Mouse (Mus musculus) intestine, embryonic 16.5 days (tissue): Measurements from ENCODE around the gene St3gal5. TPM values are rescaled to one million over a fixed set of nuclear protein-coding genes. Genes with fewer than 3 reads are reported as not detected.
A peak's percentile ranks its signal among the peaks of the same experiment; 100 is the strongest.
"Not testable (repeated sequence)": the region's sequence is repeated elsewhere in the genome, so short reads cannot be mapped to it uniquely, and the experiment has no call there.

Experiments
- ATAC-seq: fragments of 200-750 bp; cut with Nextera tagmentation; 2 replicates; pipeline ENCODE4 v1.8.0; 2017; ENCODE audit warnings: moderate TSS enrichment, moderate library complexity
- H3K27ac ChIP-seq: fragments of 300-500 bp; sonication (generic); 2 replicates; pipeline ENCODE4 v1.5.1; 2014; ENCODE audit warnings: mild to moderate bottlenecking, low read length
- H3K27me3 ChIP-seq: fragments of 300-500 bp; sonication (generic); replicated peaks from 2 replicates; pipeline ENCODE4 v1.6.1; 2014; ENCODE audit warnings: low read length, control low read depth, mixed read lengths; ENCODE audit not compliant: control insufficient read depth, insufficient read depth
- H3K36me3 ChIP-seq: fragments of 300-500 bp; sonication (generic); 2 replicates; pipeline ENCODE4 v1.6.1; 2014; ENCODE audit warnings: low read length, control low read depth; ENCODE audit not compliant: control insufficient read depth, insufficient read depth
- H3K4me1 ChIP-seq: fragments of 300-500 bp; sonication (generic); 2 replicates; pipeline ENCODE4 v1.6.1; 2014; ENCODE audit warnings: low read length, control low read depth, mixed read lengths; ENCODE audit not compliant: control insufficient read depth, insufficient read depth
- H3K4me2 ChIP-seq: fragments of 300-500 bp; sonication (generic); 2 replicates; pipeline ENCODE4 v1.6.1; 2014; ENCODE audit warnings: low read depth, low read length, control low read depth
- H3K4me3 ChIP-seq: fragments of 300-500 bp; sonication (generic); 2 replicates; pipeline ENCODE4 v1.5.1; 2014; ENCODE audit warnings: mild to moderate bottlenecking, low read length
- H3K9ac ChIP-seq: fragments of 300-500 bp; sonication (generic); 2 replicates; pipeline ENCODE4 v1.6.1; 2014; ENCODE audit warnings: low read depth, low read length
- H3K9me3 ChIP-seq: fragments of 300-500 bp; sonication (generic); 2 replicates; pipeline ENCODE4 v1.6.1; 2016; ENCODE audit warnings: low read length, control low read depth; ENCODE audit not compliant: control insufficient read depth
- WGBS: fragments of 180-500 bp; shearing (Covaris S2); extraction: QIAGEN DNeasy Blood & Tissue Kit; methylation state at CpG from one replicate; pipeline ENCODE4 v1.1.7; 2014; 5-methylcytosine and 5-hydroxymethylcytosine counted together
- polyA plus RNA-seq: library from polyadenylated mRNA; unstranded; fragments of >200 nt; fragmentation: Nextera tagmentation; extraction: Ambion mirVana; gene quantifications from 2 replicates; pipeline ENCODE4 v1.2.1, GENCODE M21; 2015

The St3gal5 gene
- polyA plus RNA-seq, 1 experiment from 2014 or later: 22.8 TPM

DNA sequence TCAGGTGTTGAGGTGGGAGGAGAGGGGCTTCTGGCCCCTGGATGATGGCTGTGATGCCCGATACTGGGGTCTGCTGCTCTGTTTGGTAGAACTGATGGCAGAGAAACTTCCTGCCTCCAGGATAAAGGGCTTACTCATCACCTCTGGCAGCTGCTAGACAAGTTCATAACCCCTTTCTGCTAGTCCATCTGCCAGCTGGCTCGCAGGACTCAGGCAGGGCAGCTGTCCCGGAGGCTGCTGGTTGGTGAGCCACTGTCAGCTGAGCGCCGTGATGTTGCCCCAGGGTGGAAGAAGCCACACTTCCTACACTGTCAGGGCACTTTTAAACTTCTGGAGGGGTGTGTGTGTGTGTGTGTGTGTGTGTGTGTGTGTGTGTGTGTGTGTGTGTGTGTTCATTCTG, 56.6 kb downstream of the St3gal5 start:
- not testable (repeated sequence) for H3K9me3 ChIP-seq, ATAC-seq, H3K27ac ChIP-seq, H3K9ac ChIP-seq, H3K4me3 ChIP-seq, H3K4me1 ChIP-seq, H3K4me2 ChIP-seq, H3K27me3 ChIP-seq, H3K36me3 ChIP-seq
- 57% methylated on average over 2 of the region's 5 CpGs for WGBS

DNA sequence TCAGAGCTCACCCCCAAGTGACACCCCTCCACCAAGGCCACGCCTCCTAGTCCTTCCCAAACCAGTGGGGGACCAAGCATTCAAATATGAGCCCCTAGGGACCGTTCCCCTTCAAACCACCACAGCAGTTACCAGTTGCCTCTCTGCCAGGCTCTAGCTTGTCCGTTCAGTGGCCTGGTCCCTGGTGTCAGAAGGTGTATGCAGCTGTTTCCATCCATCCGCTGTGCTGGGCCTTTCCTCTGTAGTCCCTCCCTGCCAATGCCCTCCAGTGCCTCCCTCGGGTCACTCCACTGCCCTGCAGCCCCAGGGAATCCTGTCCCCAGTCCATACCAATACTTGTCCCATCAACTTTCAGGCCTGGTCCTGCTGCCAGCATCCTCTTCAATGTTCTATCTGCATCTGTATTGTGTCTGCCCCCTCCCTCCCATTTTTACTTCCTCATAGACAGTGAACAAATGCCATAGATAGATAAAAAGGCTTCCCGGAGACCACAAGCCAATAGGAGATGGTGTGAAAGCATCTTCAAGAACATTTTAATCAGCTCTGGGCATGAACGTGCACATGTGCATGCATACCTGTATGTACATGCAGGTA, 57.6 kb downstream of the St3gal5 start:
- H3K27me3 ChIP-seq: no peaks in the 10 kb centered on the region
- H3K36me3 ChIP-seq: peaks cover 2% of the 10 kb centered on the region; the same call in 1 of the 2 replicates
- ATAC-seq: no peak
- H3K4me1 ChIP-seq: no peaks in the 10 kb centered on the region
- no peak overlapping the region for H3K27ac ChIP-seq
- no peaks in the 10 kb centered on the region for H3K9me3 ChIP-seq
- WGBS: 87% methylated on average over 7 of the region's 7 CpGs
- no peak overlapping the region for H3K4me2 ChIP-seq
- H3K4me3 ChIP-seq: no peak overlapping the region
- no peak overlapping the region for H3K9ac ChIP-seq

GRCm38 (mm10) chr6:72155649-72156048, 58.3 kb downstream of the St3gal5 start:
- Histone ChIP-seq H3K4me2 (no peak overlapping the region), H3K36me3 (no peaks in the 10 kb centered on the region), H3K27ac (no peak overlapping the region), H3K4me1 (no peaks in the 10 kb centered on the region), H3K4me3 (no peak overlapping the region), H3K27me3 (no peaks in the 10 kb centered on the region), H3K9ac (no peak overlapping the region), H3K9me3 (no peaks in the 10 kb centered on the region)
- ATAC-seq: no peak
- WGBS: 88% methylated on average over 8 of the region's 8 CpGs

- no peak overlapping the region for H3K4me2 ChIP-seq
- no peak overlapping the region for H3K4me3 ChIP-seq
- 83% methylated on average over 8 of the region's 8 CpGs for WGBS
- H3K27me3 ChIP-seq: no peaks in the 10 kb centered on the region
- no peaks in the 10 kb centered on the region for H3K9me3 ChIP-seq
- no peak overlapping the region for H3K27ac ChIP-seq
- H3K36me3 ChIP-seq: no peaks in the 10 kb centered on the region
- 0 out of 2 replicates have a peak, but pooled peaks cover 4% of the 10 kb centered on the region for H3K4me1 ChIP-seq
- no peak for ATAC-seq
- no peak overlapping the region for H3K9ac ChIP-seq
These were observed 61.8 kb downstream of the St3gal5 start for GRCm38 (mm10) chr6:72158966-72159764.

GRCm38 (mm10) chr6:72159861-72160395, 62.5 kb downstream of the St3gal5 start:
- Histone ChIP-seq H3K4me1 (0 out of 2 replicates have a peak, but pooled peaks cover 4% of the 10 kb centered on the region), H3K27me3 (no peaks in the 10 kb centered on the region), H3K4me3 (no peak overlapping the region), H3K9ac (no peak overlapping the region), H3K4me2 (no peak overlapping the region), H3K36me3 (no peaks in the 10 kb centered on the region), H3K27ac (no peak overlapping the region), H3K9me3 (no peaks in the 10 kb centered on the region)
- no peak for ATAC-seq
- WGBS: 59% methylated on average over 10 of the region's 10 CpGs

- Histone ChIP-seq H3K9me3 (no peaks in the 10 kb centered on the region), H3K4me1 (0 out of 2 replicates have a peak, but pooled peaks cover 4% of the 10 kb centered on the region), H3K4me3 (no peak overlapping the region), H3K27ac (no peak overlapping the region), H3K36me3 (no peaks in the 10 kb centered on the region), H3K27me3 (no peaks in the 10 kb centered on the region), H3K4me2 (no peak overlapping the region), H3K9ac (no peak overlapping the region)
- no peak for ATAC-seq
- 79% methylated on average over 3 of the region's 3 CpGs for WGBS
These were observed 63.6 kb downstream of the St3gal5 start for GRCm38 (mm10) chr6:72160991-72161390.

DNA sequence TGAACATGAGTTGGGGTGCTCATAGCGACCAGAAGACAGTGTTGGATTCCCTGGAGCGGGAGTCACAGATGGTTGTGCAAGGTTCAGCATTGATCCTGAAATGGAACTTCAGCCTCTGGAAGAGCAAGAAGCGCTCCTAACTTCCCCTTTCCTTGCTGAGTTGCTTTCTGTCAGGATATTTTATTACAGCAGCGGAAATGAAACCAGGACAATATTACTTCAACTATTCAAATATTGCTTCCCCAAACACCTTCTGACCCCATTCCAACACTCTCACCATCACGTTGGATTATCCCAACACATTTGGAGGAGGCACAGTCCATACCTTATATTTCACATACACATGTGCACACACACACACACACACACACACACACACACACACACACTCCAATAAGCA, 64.4 kb downstream of the St3gal5 start:
- 0 out of 2 replicates have a peak, but pooled peaks cover 4% of the 10 kb centered on the region for H3K4me1 ChIP-seq
- no peak overlapping the region for H3K4me3 ChIP-seq
- H3K36me3 ChIP-seq: no peaks in the 10 kb centered on the region
- H3K27ac ChIP-seq: no peak overlapping the region
- H3K27me3 ChIP-seq: no peaks in the 10 kb centered on the region
- no peaks in the 10 kb centered on the region for H3K9me3 ChIP-seq
- H3K9ac ChIP-seq: no peak overlapping the region
- no peak for ATAC-seq
- no peak overlapping the region for H3K4me2 ChIP-seq
- 76% methylated on average over 5 of the region's 5 CpGs for WGBS

DNA sequence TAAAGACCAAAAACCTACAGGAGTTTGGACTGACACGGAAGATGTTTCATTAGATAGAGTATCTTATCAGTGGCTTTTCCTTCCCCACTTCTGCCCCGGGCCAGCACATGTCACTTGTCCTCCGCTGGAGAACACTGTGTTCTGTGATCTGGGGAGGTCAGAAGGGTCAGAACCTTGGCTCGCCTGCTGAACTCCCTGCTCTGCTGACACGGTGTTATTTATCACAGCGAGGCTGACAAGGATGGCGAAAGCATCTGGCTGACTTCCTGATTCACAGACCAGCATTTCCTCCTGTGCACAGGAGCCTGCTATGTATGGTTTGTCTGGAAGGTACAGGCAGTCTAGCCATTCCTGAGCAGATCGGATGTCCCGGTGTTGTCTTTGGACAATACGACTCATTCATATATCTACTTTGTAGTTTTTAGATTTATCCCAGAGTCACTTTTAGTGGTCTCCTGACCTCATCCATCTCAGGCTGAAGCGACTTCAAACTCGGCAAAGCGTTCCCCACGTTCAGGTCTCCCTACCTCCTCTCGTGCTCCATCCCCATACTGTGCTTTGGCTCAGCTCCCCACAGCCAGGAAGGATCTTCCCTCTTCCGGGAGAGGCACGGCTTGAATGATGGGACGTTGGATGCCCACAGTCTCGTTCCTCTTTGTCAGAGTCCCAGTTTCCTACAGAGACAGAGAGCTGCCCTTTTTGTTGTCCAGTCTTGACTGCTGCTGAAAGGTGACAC, 64.9 kb downstream of the St3gal5 start:
- H3K36me3 ChIP-seq: no peaks in the 10 kb centered on the region
- H3K4me1 ChIP-seq: 0 out of 2 replicates have a peak, but pooled peaks cover 4% of the 10 kb centered on the region
- no peak overlapping the region for H3K4me3 ChIP-seq
- H3K4me2 ChIP-seq: no peak overlapping the region
- ATAC-seq: peak; percentile 51; the same call in 1 of the 2 replicates
- H3K9me3 ChIP-seq: no peaks in the 10 kb centered on the region
- no peaks in the 10 kb centered on the region for H3K27me3 ChIP-seq
- no peak overlapping the region for H3K27ac ChIP-seq
- 33% methylated on average over 19 of the region's 19 CpGs for WGBS
- H3K9ac ChIP-seq: peak overlapping the region; percentile 45; the same call in 1 of the 2 replicates
